Mouse (Mus musculus) cerebellum, adult 11-12 months (tissue): ENCODE measurements around the gene Crebzf.

Experiments used
- DNase-seq: peaks from one replicate; pipeline ENCODE4 v3.0.0; 2022

Gene Crebzf

DNA sequence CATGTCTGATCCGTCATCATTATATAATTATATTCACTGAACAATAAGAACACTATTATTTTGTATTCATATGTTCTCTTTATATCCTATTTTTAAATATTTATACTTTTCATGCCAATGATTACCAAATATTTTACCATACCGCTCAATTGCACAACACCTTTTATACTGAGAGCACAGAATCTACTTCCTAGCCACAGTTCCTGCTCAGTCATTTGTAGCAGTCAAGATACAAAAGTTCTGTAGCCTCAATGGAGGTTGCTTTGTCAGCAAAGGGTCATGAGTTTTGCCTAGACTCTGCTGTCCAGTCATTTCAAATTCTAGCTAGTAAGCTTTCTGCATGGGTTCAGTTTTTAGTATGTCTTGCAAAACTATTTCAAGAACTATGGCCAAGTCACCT is 40.1 kb downstream of the Crebzf start:
- no peak for DNase-seq
